Mouse (Mus musculus) erythroid progenitor cell, adult 5-6 weeks (primary cell): ENCODE data around the gene Fdps. TPM values are rescaled to one million over a fixed set of nuclear protein-coding genes. Genes with fewer than 3 reads are reported as not detected.

Source experiments
- ATAC-seq: replicated peaks from 2 replicates; pipeline ENCODE4 v1.8.0; 2016; ENCODE audit warnings: moderate number of reproducible peaks, mild to moderate bottlenecking, moderate TSS enrichment, inconsistent platforms; ENCODE audit not compliant: poor library complexity, low FRiP score, severe bottlenecking
- total RNA-seq, 2 experiments: library from RNA; stranded (forward) in 1 of 2; stranded (reverse) in 1 of 2; fragments of 150-400 nt in 1 of 2; fragments of 186-747, 209-891 nt in 1 of 2; gene quantifications; 2 replicates each; pipeline versions ENCODE4 v1.2.3 to v1.2.4; 2015 to 2017; ENCODE audit warnings: low replicate concordance in 2 of 2

The Fdps gene
- total RNA-seq, 2 experiments from 2014 or later, result 20.1 to 30.0 TPM

- ATAC-seq, result 0 out of 2 replicates have a peak, but pooled peaks have one; percentile 49
These were observed 43.0 kb downstream of the Fdps start for GRCm38 (mm10) chr3:89058783-89059182.

- no peak for ATAC-seq
These were observed 43.4 kb downstream of the Fdps start for GRCm38 (mm10) chr3:89058361-89058760.

Other genes with a start within 250 kb of the Fdps start
- 1.4 TPM in 1 of 2 replicates, not detected in the other for gene Msto1, start 188.0 kb downstream of the Fdps start, total RNA-seq (2015; ENCODE audit: low replicate concordance)
- 1.8 and 3.9 TPM in 2 replicates for gene Msto1, start 188.0 kb downstream of the Fdps start, total RNA-seq (2017; ENCODE audit: low replicate concordance)
- 71.7 and 82.9 TPM in 2 replicates for gene Ash1l, start 151.3 kb downstream of the Fdps start, total RNA-seq (2015; ENCODE audit: low replicate concordance)
- gene Ash1l, start 151.3 kb downstream of the Fdps start, total RNA-seq (2017; ENCODE audit: low replicate concordance), result 69.7 and 70.7 TPM in 2 replicates
- gene Dap3, start 150.8 kb downstream of the Fdps start, total RNA-seq (2015; ENCODE audit: low replicate concordance), result 63.8 and 81.7 TPM in 2 replicates
- 18.3 and 46.8 TPM in 2 replicates for gene Dap3, start 150.8 kb downstream of the Fdps start, total RNA-seq (2017; ENCODE audit: low replicate concordance)
- gene Rusc1, start 8.6 kb downstream of the Fdps start, total RNA-seq (2015; ENCODE audit: low replicate concordance), result 1.8 and 3.8 TPM in 2 replicates
- 3.5 TPM in 2 replicates for gene Rusc1, start 8.6 kb downstream of the Fdps start, total RNA-seq (2017; ENCODE audit: low replicate concordance)
- not detected in 2 replicates for gene Gm43738, start 860 bp downstream of the Fdps start, total RNA-seq (2015; ENCODE audit: low replicate concordance)
- gene Gm43738, start 860 bp downstream of the Fdps start, total RNA-seq (2017; ENCODE audit: low replicate concordance), result not detected in 2 replicates
- gene Pklr, start 34.2 kb upstream of the Fdps start, total RNA-seq (2015; ENCODE audit: low replicate concordance), result 13.8 and 16.6 TPM in 2 replicates
- 5.5 TPM in 2 replicates for gene Pklr, start 34.2 kb upstream of the Fdps start, total RNA-seq (2017; ENCODE audit: low replicate concordance)
- gene Hcn3, start 58.2 kb upstream of the Fdps start, total RNA-seq (2015; ENCODE audit: low replicate concordance), result not detected in 2 replicates
- 3.3 TPM in 1 of 2 replicates, not detected in the other for gene Hcn3, start 58.2 kb upstream of the Fdps start, total RNA-seq (2017; ENCODE audit: low replicate concordance)
- 42.5 and 52.8 TPM in 2 replicates for gene Clk2, start 62.8 kb upstream of the Fdps start, total RNA-seq (2015; ENCODE audit: low replicate concordance)
- 41.1 and 50.4 TPM in 2 replicates for gene Clk2, start 62.8 kb upstream of the Fdps start, total RNA-seq (2017; ENCODE audit: low replicate concordance)
- gene Scamp3, start 75.5 kb upstream of the Fdps start, total RNA-seq (2015; ENCODE audit: low replicate concordance), result 19.3 and 33.9 TPM in 2 replicates
- gene Scamp3, start 75.5 kb upstream of the Fdps start, total RNA-seq (2017; ENCODE audit: low replicate concordance), result 3.6 and 8.0 TPM in 2 replicates
- 5.0 and 5.4 TPM in 2 replicates for gene Fam189b, start 81.2 kb upstream of the Fdps start, total RNA-seq (2015; ENCODE audit: low replicate concordance)
- gene Fam189b, start 81.2 kb upstream of the Fdps start, total RNA-seq (2017; ENCODE audit: low replicate concordance), result 2.6 TPM in 1 of 2 replicates, not detected in the other
- gene Gba, start 101.0 kb upstream of the Fdps start, total RNA-seq (2015; ENCODE audit: low replicate concordance), result 27.4 and 36.5 TPM in 2 replicates
- 16.8 and 18.1 TPM in 2 replicates for gene Gba, start 101.0 kb upstream of the Fdps start, total RNA-seq (2017; ENCODE audit: low replicate concordance)
- not detected in 2 replicates for gene Thbs3, start 113.2 kb upstream of the Fdps start, total RNA-seq (2015; ENCODE audit: low replicate concordance)
- gene Thbs3, start 113.2 kb upstream of the Fdps start, total RNA-seq (2017; ENCODE audit: low replicate concordance), result not detected in 2 replicates
- 8.6 and 21.0 TPM in 2 replicates for gene Mtx1, start 125.1 kb upstream of the Fdps start, total RNA-seq (2015; ENCODE audit: low replicate concordance)
- gene Mtx1, start 125.1 kb upstream of the Fdps start, total RNA-seq (2017; ENCODE audit: low replicate concordance), result 14.5 and 15.8 TPM in 2 replicates
- not detected in 2 replicates for gene Muc1, start 127.1 kb upstream of the Fdps start, total RNA-seq (2015; ENCODE audit: low replicate concordance)
- not detected in 2 replicates for gene Muc1, start 127.1 kb upstream of the Fdps start, total RNA-seq (2017; ENCODE audit: low replicate concordance)
- 39.0 and 64.2 TPM in 2 replicates for gene Krtcap2, start 144.0 kb upstream of the Fdps start, total RNA-seq (2015; ENCODE audit: low replicate concordance)
- 7.2 and 29.1 TPM in 2 replicates for gene Krtcap2, start 144.0 kb upstream of the Fdps start, total RNA-seq (2017; ENCODE audit: low replicate concordance)
- gene Trim46, start 144.3 kb upstream of the Fdps start, total RNA-seq (2015; ENCODE audit: low replicate concordance), result 1.3 TPM in 1 of 2 replicates, not detected in the other
- gene Trim46, start 144.3 kb upstream of the Fdps start, total RNA-seq (2017; ENCODE audit: low replicate concordance), result not detected in 2 replicates
- gene Dpm3, start 157.4 kb upstream of the Fdps start, total RNA-seq (2015; ENCODE audit: low replicate concordance), result 16.8 and 18.4 TPM in 2 replicates
- gene Dpm3, start 157.4 kb upstream of the Fdps start, total RNA-seq (2017; ENCODE audit: low replicate concordance), result 8.3 TPM in 1 of 2 replicates, not detected in the other
- 17.7 and 35.6 TPM in 2 replicates for gene Slc50a1, start 168.6 kb upstream of the Fdps start, total RNA-seq (2015; ENCODE audit: low replicate concordance)
- gene Slc50a1, start 168.6 kb upstream of the Fdps start, total RNA-seq (2017; ENCODE audit: low replicate concordance), result 3.7 and 9.7 TPM in 2 replicates
- gene Efna1, start 179.2 kb upstream of the Fdps start, total RNA-seq (2015; ENCODE audit: low replicate concordance), result not detected in 2 replicates
- not detected in 2 replicates for gene Efna1, start 179.2 kb upstream of the Fdps start, total RNA-seq (2017; ENCODE audit: low replicate concordance)
- gene Efna3, start 221.0 kb upstream of the Fdps start, total RNA-seq (2015; ENCODE audit: low replicate concordance), result not detected in 2 replicates
- not detected in 2 replicates for gene Efna3, start 221.0 kb upstream of the Fdps start, total RNA-seq (2017; ENCODE audit: low replicate concordance)
- not detected in 2 replicates for gene Efna4, start 236.1 kb upstream of the Fdps start, total RNA-seq (2015; ENCODE audit: low replicate concordance)
- gene Efna4, start 236.1 kb upstream of the Fdps start, total RNA-seq (2017; ENCODE audit: low replicate concordance), result not detected in 2 replicates
- 6.5 and 13.8 TPM in 2 replicates for gene Adam15, start 248.0 kb upstream of the Fdps start, total RNA-seq (2015; ENCODE audit: low replicate concordance)
- gene Adam15, start 248.0 kb upstream of the Fdps start, total RNA-seq (2017; ENCODE audit: low replicate concordance), result 0.77 and 3.5 TPM in 2 replicates